Mouse (Mus musculus): ENCODE measurements around the gene Sft2d2. TPM values are rescaled to one million over a fixed set of nuclear protein-coding genes. Genes with fewer than 3 reads are reported as not detected.
A peak's percentile ranks its signal among the peaks of the same experiment; 100 is the strongest.

Sft2d2 gene
- total RNA-seq (2014; rRNA removed) (29.8 and 34.5 TPM in 2 replicates), polyA plus RNA-seq (2012; rRNA removed) (32.4 and 37.2 TPM in 2 replicates)

GRCm38 (mm10) chr1:165193880-165194661 is at the start of gene Sft2d2:
Gene Sft2d2, minus strand, starts transcription at chr1:165194438.
- TF ChIP-seq POLR2A (IDR thresholded peaks at IDR 0.05; ENCODE audit: extremely low read depth, insufficient read depth, low read length) (peak; percentile 64; the same call in 1 of the 2 replicates), CTCF (IDR thresholded peaks at IDR 0.05; ENCODE audit: low read depth, low read length) (peak; percentile 29; the same call in 1 of the 2 replicates)
- H3K4me1 ChIP-seq (ENCODE audit: control insufficient read depth, insufficient read depth, low read length), result 0 out of 2 replicates have a peak, but pooled peaks cover 7% of the 10 kb centered on the region
- peaks cover 20% of the 10 kb centered on the region; the same call in 1 of the 2 replicates for H3K79me2 ChIP-seq (ENCODE audit: control insufficient read depth, insufficient read depth, low read length)
- peak within 1 kb of the TSS; percentile 94 for H3K4me3 ChIP-seq (ENCODE audit: insufficient read depth, low read depth, low read length)
- under 1% methylated on average over 69 of the region's 69 CpGs for WGBS
- DNase-seq (ENCODE audit: extremely low read depth, low read depth, low spot score), result peak; percentile 84
- H3K36me3 ChIP-seq (ENCODE audit: control insufficient read depth, insufficient read depth, low read length), result no peaks in the 10 kb centered on the region
- peak within 1 kb of the TSS; percentile 96 for H3K9ac ChIP-seq (ENCODE audit: low read depth, low read length)
- H3K27ac ChIP-seq (replicated peaks; ENCODE audit: insufficient read depth, low read depth, low read length), result peak within 1 kb of the TSS; percentile 93
- no peaks in the 10 kb centered on the region for H3K27me3 ChIP-seq (ENCODE audit: control insufficient read depth, insufficient read depth, low read length)

- peak within 1 kb of the TSS; percentile 92 for H3K4me3 ChIP-seq (ENCODE audit: insufficient read depth, low read depth, low read length)
- peaks cover 10% of the 10 kb centered on the region for H3K4me1 ChIP-seq (ENCODE audit: control insufficient read depth, insufficient read depth, low read length)
- peaks cover 12% of the 10 kb centered on the region; the same call in 1 of the 2 replicates for H3K79me2 ChIP-seq (ENCODE audit: control insufficient read depth, insufficient read depth, low read length)
- peak; percentile 87 for DNase-seq (ENCODE audit: extremely low read depth, low read depth, low spot score)
- under 1% methylated on average over 76 of the region's 76 CpGs for WGBS
- no peaks in the 10 kb centered on the region for H3K27me3 ChIP-seq (ENCODE audit: control insufficient read depth, insufficient read depth, low read length)
- H3K36me3 ChIP-seq (ENCODE audit: control insufficient read depth, insufficient read depth, low read length), result no peaks in the 10 kb centered on the region
- peak within 1 kb of the TSS; percentile 78 for H3K27ac ChIP-seq (replicated peaks; ENCODE audit: insufficient read depth, low read depth, low read length)
- peak within 1 kb of the TSS; percentile 96 for H3K9ac ChIP-seq (ENCODE audit: low read depth, low read length)
- TF ChIP-seq POLR2A (IDR thresholded peaks at IDR 0.05; ENCODE audit: extremely low read depth, insufficient read depth, low read length) (peak; percentile 89), CTCF (IDR thresholded peaks at IDR 0.05; ENCODE audit: low read depth, low read length) (no peak)
Observed at GRCm38 (mm10) chr1:165236321-165237298, 42.4 kb upstream of the Sft2d2 start, which contains the start of gene Tiprl. Gene Tiprl, minus strand, starts transcription at chr1:165236996.

- TF ChIP-seq CTCF (IDR thresholded peaks at IDR 0.05; ENCODE audit: low read depth, low read length), result no peak
- TF ChIP-seq POLR2A (IDR thresholded peaks at IDR 0.05; ENCODE audit: extremely low read depth, insufficient read depth, low read length), result no peak
- Histone ChIP-seq H3K9ac (ENCODE audit: low read depth, low read length) (peak overlapping the region; percentile 96), H3K36me3 (ENCODE audit: control insufficient read depth, insufficient read depth, low read length) (no peaks in the 10 kb centered on the region), H3K79me2 (ENCODE audit: control insufficient read depth, insufficient read depth, low read length) (peaks cover 15% of the 10 kb centered on the region; the same call in 1 of the 2 replicates), H3K4me1 (ENCODE audit: control insufficient read depth, insufficient read depth, low read length) (peaks cover 11% of the 10 kb centered on the region), H3K27ac (replicated peaks; ENCODE audit: insufficient read depth, low read depth, low read length) (0 out of 2 replicates have a peak overlapping the region, but pooled peaks have one; percentile 78), H3K4me3 (ENCODE audit: insufficient read depth, low read depth, low read length) (peak overlapping the region; percentile 92), H3K27me3 (ENCODE audit: control insufficient read depth, insufficient read depth, low read length) (no peaks in the 10 kb centered on the region)
- 5% methylated on average over 10 of the region's 10 CpGs for WGBS
- DNase-seq (ENCODE audit: extremely low read depth, low read depth, low spot score), result no peak
Observed at GRCm38 (mm10) chr1:165235846-165236245, 41.6 kb upstream of the Sft2d2 start.

- Histone ChIP-seq H3K27ac (replicated peaks; ENCODE audit: insufficient read depth, low read depth, low read length) (no peak overlapping the region), H3K4me1 (ENCODE audit: control insufficient read depth, insufficient read depth, low read length) (peaks cover 23% of the 10 kb centered on the region), H3K79me2 (ENCODE audit: control insufficient read depth, insufficient read depth, low read length) (peaks cover 22% of the 10 kb centered on the region; the same call in 1 of the 2 replicates), H3K27me3 (ENCODE audit: control insufficient read depth, insufficient read depth, low read length) (no peaks in the 10 kb centered on the region), H3K9ac (ENCODE audit: low read depth, low read length) (no peak overlapping the region), H3K36me3 (ENCODE audit: control insufficient read depth, insufficient read depth, low read length) (no peaks in the 10 kb centered on the region), H3K4me3 (ENCODE audit: insufficient read depth, low read depth, low read length) (no peak overlapping the region)
- no peak for DNase-seq (ENCODE audit: extremely low read depth, low read depth, low spot score)
- no peak for TF ChIP-seq CTCF (IDR thresholded peaks at IDR 0.05; ENCODE audit: low read depth, low read length)
- no peak for TF ChIP-seq POLR2A (IDR thresholded peaks at IDR 0.05; ENCODE audit: extremely low read depth, insufficient read depth, low read length)
- 86% methylated on average over 2 of the region's 2 CpGs for WGBS
Observed at GRCm38 (mm10) chr1:165233806-165234205, 39.6 kb upstream of the Sft2d2 start.

GRCm38 (mm10) chr1:165230691-165231090 is 36.5 kb upstream of the Sft2d2 start:
- Histone ChIP-seq H3K4me3 (ENCODE audit: insufficient read depth, low read depth, low read length) (no peak overlapping the region), H3K27ac (replicated peaks; ENCODE audit: insufficient read depth, low read depth, low read length) (peak overlapping the region; percentile 95), H3K79me2 (ENCODE audit: control insufficient read depth, insufficient read depth, low read length) (peaks cover 26% of the 10 kb centered on the region; the same call in 1 of the 2 replicates), H3K36me3 (ENCODE audit: control insufficient read depth, insufficient read depth, low read length) (peaks cover 2% of the 10 kb centered on the region; the same call in 1 of the 2 replicates), H3K4me1 (ENCODE audit: control insufficient read depth, insufficient read depth, low read length) (peaks cover 24% of the 10 kb centered on the region), H3K9ac (ENCODE audit: low read depth, low read length) (no peak overlapping the region), H3K27me3 (ENCODE audit: control insufficient read depth, insufficient read depth, low read length) (no peaks in the 10 kb centered on the region)
- WGBS, result 89% methylated on average over 4 of the region's 4 CpGs
- TF ChIP-seq POLR2A (IDR thresholded peaks at IDR 0.05; ENCODE audit: extremely low read depth, insufficient read depth, low read length), result no peak
- TF ChIP-seq CTCF (IDR thresholded peaks at IDR 0.05; ENCODE audit: low read depth, low read length), result peak; percentile 15; the same call in 1 of the 2 replicates
- no peak for DNase-seq (ENCODE audit: extremely low read depth, low read depth, low spot score)

All from liver, adult 2 months (tissue).